Mouse (Mus musculus): ENCODE data around the gene Serpini2. TPM values are rescaled to one million over a fixed set of nuclear protein-coding genes. Genes with fewer than 3 reads are reported as not detected.

Serpini2 gene
- polyA plus RNA-seq, 1 experiment = not detected

DNA sequence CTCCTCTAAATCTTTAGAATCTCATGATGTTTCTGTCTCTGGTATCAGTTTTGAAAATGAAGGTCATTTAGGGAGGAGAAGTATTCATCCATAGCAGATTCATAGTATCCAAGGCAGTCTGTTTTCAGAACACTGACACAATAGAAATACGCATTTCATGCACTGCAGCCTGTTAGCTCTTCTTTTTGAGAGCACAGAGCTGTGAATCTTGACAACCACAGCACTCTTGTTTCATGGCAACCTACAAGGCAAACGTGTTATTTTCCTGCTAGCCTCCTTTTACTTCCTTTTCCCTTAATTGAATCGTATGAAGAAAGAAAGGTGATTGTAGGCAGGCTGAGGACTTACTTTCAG is 27.9 kb upstream of the Serpini2 start:
- Histone ChIP-seq H3K36me3 (ENCODE audit: control insufficient read depth, insufficient read depth, low read length, poor library complexity, severe bottlenecking) (no peaks in the 10 kb centered on the region), H3K27me3 (ENCODE audit: control insufficient read depth, insufficient read depth, low read length, poor library complexity, severe bottlenecking) (no peaks in the 10 kb centered on the region), H3K4me3 (ENCODE audit: low read depth, low read length) (no peak overlapping the region), H3K27ac (ENCODE audit: insufficient read depth, low read length) (no peak overlapping the region), H3K9ac (ENCODE audit: low read depth, poor library complexity, severe bottlenecking) (no peak overlapping the region), H3K4me1 (ENCODE audit: control insufficient read depth, insufficient read depth, low read length) (no peaks in the 10 kb centered on the region), H3K9me3 (replicated peaks; ENCODE audit: control insufficient read depth, insufficient read depth, low read length, poor library complexity, severe bottlenecking) (no peaks in the 10 kb centered on the region)
- TF ChIP-seq CTCF (IDR thresholded peaks at IDR 0.05; ENCODE audit: low read depth, low read length) (no peak), EP300 (IDR thresholded peaks at IDR 0.05; ENCODE audit: insufficient read depth, low read depth, low read length) (no peak), POLR2A (IDR thresholded peaks at IDR 0.05; ENCODE audit: insufficient read depth, low read length) (no peak)

GRCm38 (mm10) chr3:75297026-75297757 is 27.3 kb upstream of the Serpini2 start:
- H3K36me3 ChIP-seq (ENCODE audit: control insufficient read depth, insufficient read depth, low read length, poor library complexity, severe bottlenecking) = no peaks in the 10 kb centered on the region
- H3K9ac ChIP-seq (ENCODE audit: low read depth, poor library complexity, severe bottlenecking) = no peak overlapping the region
- no peaks in the 10 kb centered on the region for H3K9me3 ChIP-seq (replicated peaks; ENCODE audit: control insufficient read depth, insufficient read depth, low read length, poor library complexity, severe bottlenecking)
- TF ChIP-seq POLR2A (IDR thresholded peaks at IDR 0.05; ENCODE audit: insufficient read depth, low read length) (no peak), CTCF (IDR thresholded peaks at IDR 0.05; ENCODE audit: low read depth, low read length) (no peak), EP300 (IDR thresholded peaks at IDR 0.05; ENCODE audit: insufficient read depth, low read depth, low read length) (no peak)
- H3K27ac ChIP-seq (ENCODE audit: insufficient read depth, low read length) = no peak overlapping the region
- H3K4me1 ChIP-seq (ENCODE audit: control insufficient read depth, insufficient read depth, low read length) = no peaks in the 10 kb centered on the region
- H3K4me3 ChIP-seq (ENCODE audit: low read depth, low read length) = no peak overlapping the region
- H3K27me3 ChIP-seq (ENCODE audit: control insufficient read depth, insufficient read depth, low read length, poor library complexity, severe bottlenecking) = no peaks in the 10 kb centered on the region

GRCm38 (mm10) chr3:75293243-75293642 is 23.4 kb upstream of the Serpini2 start:
- Histone ChIP-seq H3K36me3 (ENCODE audit: control insufficient read depth, insufficient read depth, low read length, poor library complexity, severe bottlenecking) (no peaks in the 10 kb centered on the region), H3K27ac (ENCODE audit: insufficient read depth, low read length) (no peak overlapping the region), H3K27me3 (ENCODE audit: control insufficient read depth, insufficient read depth, low read length, poor library complexity, severe bottlenecking) (no peaks in the 10 kb centered on the region), H3K9me3 (replicated peaks; ENCODE audit: control insufficient read depth, insufficient read depth, low read length, poor library complexity, severe bottlenecking) (no peaks in the 10 kb centered on the region), H3K4me1 (ENCODE audit: control insufficient read depth, insufficient read depth, low read length) (no peaks in the 10 kb centered on the region), H3K4me3 (ENCODE audit: low read depth, low read length) (no peak overlapping the region), H3K9ac (ENCODE audit: low read depth, poor library complexity, severe bottlenecking) (no peak overlapping the region)
- TF ChIP-seq POLR2A (IDR thresholded peaks at IDR 0.05; ENCODE audit: insufficient read depth, low read length) = no peak
- TF ChIP-seq CTCF (IDR thresholded peaks at IDR 0.05; ENCODE audit: low read depth, low read length) = no peak
- no peak for TF ChIP-seq EP300 (IDR thresholded peaks at IDR 0.05; ENCODE audit: insufficient read depth, low read depth, low read length)

DNA sequence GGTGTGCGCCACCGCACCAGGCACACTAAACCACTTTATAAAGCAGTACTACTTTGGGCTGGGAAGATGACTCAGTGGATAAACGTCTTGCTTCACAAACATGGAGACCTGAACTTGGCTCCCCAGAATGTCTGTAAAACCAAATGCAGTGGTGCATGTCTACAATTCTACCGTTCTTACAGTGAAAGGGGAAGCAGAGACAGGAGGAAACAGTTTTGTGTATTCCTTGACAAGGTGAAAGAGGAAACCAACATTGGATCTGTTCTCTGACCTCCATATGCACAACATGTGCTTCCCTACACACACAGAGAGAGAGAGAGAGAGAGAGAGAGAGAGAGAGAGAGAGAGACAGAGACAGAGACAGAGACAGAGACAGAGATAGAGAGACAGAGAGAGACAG is 7.6 kb upstream of the Serpini2 start:
- no peaks in the 10 kb centered on the region for H3K27me3 ChIP-seq (ENCODE audit: control insufficient read depth, insufficient read depth, low read length, poor library complexity, severe bottlenecking)
- TF ChIP-seq POLR2A (IDR thresholded peaks at IDR 0.05; ENCODE audit: insufficient read depth, low read length) = no peak
- TF ChIP-seq CTCF (IDR thresholded peaks at IDR 0.05; ENCODE audit: low read depth, low read length) = no peak
- TF ChIP-seq EP300 (IDR thresholded peaks at IDR 0.05; ENCODE audit: insufficient read depth, low read depth, low read length) = no peak
- no peaks in the 10 kb centered on the region for H3K9me3 ChIP-seq (replicated peaks; ENCODE audit: control insufficient read depth, insufficient read depth, low read length, poor library complexity, severe bottlenecking)
- no peak overlapping the region for H3K9ac ChIP-seq (ENCODE audit: low read depth, poor library complexity, severe bottlenecking)
- no peaks in the 10 kb centered on the region for H3K36me3 ChIP-seq (ENCODE audit: control insufficient read depth, insufficient read depth, low read length, poor library complexity, severe bottlenecking)
- no peak overlapping the region for H3K27ac ChIP-seq (ENCODE audit: insufficient read depth, low read length)
- no peak overlapping the region for H3K4me3 ChIP-seq (ENCODE audit: low read depth, low read length)
- no peaks in the 10 kb centered on the region for H3K4me1 ChIP-seq (ENCODE audit: control insufficient read depth, insufficient read depth, low read length)

DNA sequence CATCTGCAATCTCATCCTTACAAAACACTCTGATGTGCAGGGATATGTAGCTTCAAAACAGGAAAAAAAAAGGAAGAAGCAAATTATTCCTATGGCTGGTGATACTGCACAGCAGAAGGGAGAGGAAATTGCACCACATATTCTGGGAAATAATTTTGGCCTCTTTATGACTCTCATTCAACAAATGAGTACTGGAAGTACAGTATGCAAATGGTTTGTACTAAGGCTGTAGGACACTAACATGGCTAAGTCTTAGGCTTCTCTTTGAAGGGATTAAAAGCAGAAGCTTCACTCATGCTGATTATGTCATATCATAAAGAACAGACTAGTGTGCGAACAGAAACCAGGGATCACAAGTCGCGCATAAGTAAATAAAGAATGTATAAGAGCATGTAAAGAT is 6.6 kb upstream of the Serpini2 start:
- H3K27ac ChIP-seq (ENCODE audit: insufficient read depth, low read length) = no peak overlapping the region
- TF ChIP-seq POLR2A (IDR thresholded peaks at IDR 0.05; ENCODE audit: insufficient read depth, low read length) = no peak
- no peak for TF ChIP-seq CTCF (IDR thresholded peaks at IDR 0.05; ENCODE audit: low read depth, low read length)
- no peak for TF ChIP-seq EP300 (IDR thresholded peaks at IDR 0.05; ENCODE audit: insufficient read depth, low read depth, low read length)
- H3K27me3 ChIP-seq (ENCODE audit: control insufficient read depth, insufficient read depth, low read length, poor library complexity, severe bottlenecking) = no peaks in the 10 kb centered on the region
- no peaks in the 10 kb centered on the region for H3K9me3 ChIP-seq (replicated peaks; ENCODE audit: control insufficient read depth, insufficient read depth, low read length, poor library complexity, severe bottlenecking)
- no peak overlapping the region for H3K9ac ChIP-seq (ENCODE audit: low read depth, poor library complexity, severe bottlenecking)
- no peaks in the 10 kb centered on the region for H3K36me3 ChIP-seq (ENCODE audit: control insufficient read depth, insufficient read depth, low read length, poor library complexity, severe bottlenecking)
- H3K4me3 ChIP-seq (ENCODE audit: low read depth, low read length) = no peak overlapping the region
- no peaks in the 10 kb centered on the region for H3K4me1 ChIP-seq (ENCODE audit: control insufficient read depth, insufficient read depth, low read length)

GRCm38 (mm10) chr3:75275127-75275526 is 5.2 kb upstream of the Serpini2 start:
- Histone ChIP-seq H3K9me3 (replicated peaks; ENCODE audit: control insufficient read depth, insufficient read depth, low read length, poor library complexity, severe bottlenecking) (no peaks in the 10 kb centered on the region), H3K4me1 (ENCODE audit: control insufficient read depth, insufficient read depth, low read length) (no peaks in the 10 kb centered on the region), H3K4me3 (ENCODE audit: low read depth, low read length) (no peak overlapping the region), H3K36me3 (ENCODE audit: control insufficient read depth, insufficient read depth, low read length, poor library complexity, severe bottlenecking) (no peaks in the 10 kb centered on the region), H3K27ac (ENCODE audit: insufficient read depth, low read length) (no peak overlapping the region), H3K27me3 (ENCODE audit: control insufficient read depth, insufficient read depth, low read length, poor library complexity, severe bottlenecking) (no peaks in the 10 kb centered on the region), H3K9ac (ENCODE audit: low read depth, poor library complexity, severe bottlenecking) (no peak overlapping the region)
- no peak for TF ChIP-seq POLR2A (IDR thresholded peaks at IDR 0.05; ENCODE audit: insufficient read depth, low read length)
- TF ChIP-seq EP300 (IDR thresholded peaks at IDR 0.05; ENCODE audit: insufficient read depth, low read depth, low read length) = no peak

Data from ES-Bruce4 (cell line).